Mouse (Mus musculus) heart, embryonic 15.5 days (tissue): ENCODE results near the gene Glg1. TPM values are rescaled to one million over a fixed set of nuclear protein-coding genes. Genes with fewer than 3 reads are reported as not detected.
"Not testable (repeated sequence)": the region's sequence is repeated elsewhere in the genome, so short reads cannot be mapped to it uniquely, and the experiment has no call there.

Experiments
- ATAC-seq: fragments of 200-750 bp; cut with Nextera tagmentation; replicated peaks from 2 replicates; pipeline ENCODE4 v1.8.0; 2017; ENCODE audit warnings: low read depth, moderate TSS enrichment; ENCODE audit not compliant: insufficient number of reproducible peaks, insufficient read depth, low FRiP score
- H3K27ac ChIP-seq: fragments of 300-500 bp; sonication (generic); 2 replicates; pipeline ENCODE4 v1.5.1; 2015; ENCODE audit warnings: mild to moderate bottlenecking, inconsistent platforms
- H3K27me3 ChIP-seq: fragments of 300-500 bp; sonication (generic); 2 replicates; pipeline ENCODE4 v1.6.1; 2015; ENCODE audit warnings: inconsistent platforms
- H3K36me3 ChIP-seq: fragments of 300-500 bp; sonication (generic); 2 replicates; pipeline ENCODE4 v1.6.1; 2015; ENCODE audit warnings: mild to moderate bottlenecking, inconsistent platforms
- H3K4me1 ChIP-seq: fragments of 300-500 bp; sonication (generic); replicated peaks from 2 replicates; pipeline ENCODE4 v1.6.1; 2015; ENCODE audit warnings: inconsistent platforms
- H3K4me2 ChIP-seq: fragments of 300-500 bp; sonication (generic); 2 replicates; pipeline ENCODE4 v1.6.1; 2015; ENCODE audit warnings: inconsistent platforms, mild to moderate bottlenecking, moderate library complexity
- H3K4me3 ChIP-seq: fragments of 300-500 bp; sonication (generic); 2 replicates; pipeline ENCODE4 v1.5.1; 2015; ENCODE audit warnings: mild to moderate bottlenecking, inconsistent platforms
- H3K9ac ChIP-seq: fragments of 300-500 bp; sonication (generic); 2 replicates; pipeline ENCODE4 v1.6.1; 2015; ENCODE audit warnings: mild to moderate bottlenecking, inconsistent platforms
- H3K9me3 ChIP-seq: fragments of 300-500 bp; sonication (generic); replicated peaks from 2 replicates; pipeline ENCODE4 v1.6.1; 2016; ENCODE audit warnings: inconsistent platforms
- WGBS: fragments of 180-500 bp; shearing (Covaris S2); methylation state at CpG from one replicate; pipeline ENCODE4 v1.1.7; 2015; ENCODE audit warnings: mixed read lengths; 5-methylcytosine and 5-hydroxymethylcytosine counted together
- polyA plus RNA-seq: library from polyadenylated mRNA; unstranded; fragments of >200 nt; fragmentation: Nextera tagmentation; extraction: Ambion mirVana; gene quantifications from 2 replicates; pipeline ENCODE4 v1.2.1, GENCODE M21; 2015

Glg1 gene
- polyA plus RNA-seq, 1 experiment from 2014 or later = 50.8 TPM

GRCm38 (mm10) chr8:111203341-111203740 is 55.7 kb downstream of the Glg1 start:
- H3K9ac ChIP-seq = no peak overlapping the region

DNA sequence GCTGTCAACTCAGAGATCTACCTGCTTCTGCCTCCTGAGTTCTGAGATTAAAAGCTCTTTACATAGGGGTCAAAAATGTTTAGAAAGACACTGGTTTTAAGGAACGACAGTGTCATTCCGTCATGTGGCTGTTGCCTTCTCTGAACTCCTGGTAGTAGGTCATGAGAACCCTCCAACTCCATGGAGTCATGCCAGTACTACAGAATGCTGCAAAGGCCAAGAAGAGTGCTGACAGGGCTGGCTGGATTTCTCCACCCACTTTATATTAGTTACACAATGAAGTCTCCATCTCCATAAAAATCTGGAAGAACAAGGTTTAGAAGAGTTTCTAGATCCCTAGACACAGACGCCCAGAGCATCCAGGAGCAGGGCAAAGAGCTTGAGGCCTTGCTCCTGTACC is 61.0 kb downstream of the Glg1 start:
- WGBS = 88% methylated on average over 3 of the region's 3 CpGs
- no peaks in the 10 kb centered on the region for H3K9me3 ChIP-seq
- H3K27ac ChIP-seq = no peak overlapping the region
- H3K4me2 ChIP-seq = no peak overlapping the region
- ATAC-seq = no peak
- H3K4me3 ChIP-seq = no peak overlapping the region
- no peak overlapping the region for H3K9ac ChIP-seq
- H3K36me3 ChIP-seq = peaks cover 29% of the 10 kb centered on the region
- H3K4me1 ChIP-seq = no peaks in the 10 kb centered on the region
- H3K27me3 ChIP-seq = no peaks in the 10 kb centered on the region

More at GRCm38 (mm10) chr8:111203341-111203740, 55.7 kb downstream of the Glg1 start:
- no peak for ATAC-seq
- WGBS = 90% methylated on average over 2 of the region's 2 CpGs
- H3K27me3 ChIP-seq = no peaks in the 10 kb centered on the region
- H3K4me1 ChIP-seq = no peaks in the 10 kb centered on the region
- H3K36me3 ChIP-seq = no peaks in the 10 kb centered on the region; the same call in 1 of the 2 replicates
- no peak overlapping the region for H3K4me2 ChIP-seq
- no peaks in the 10 kb centered on the region for H3K9me3 ChIP-seq
- no peak overlapping the region for H3K27ac ChIP-seq
- no peak overlapping the region for H3K4me3 ChIP-seq

GRCm38 (mm10) chr8:111196181-111196580 is 62.8 kb downstream of the Glg1 start:
- H3K36me3 ChIP-seq = peaks cover 37% of the 10 kb centered on the region
- no peaks in the 10 kb centered on the region for H3K4me1 ChIP-seq
- no peak overlapping the region for H3K9ac ChIP-seq
- no peak for ATAC-seq
- H3K4me2 ChIP-seq = no peak overlapping the region
- no peak overlapping the region for H3K4me3 ChIP-seq
- H3K27me3 ChIP-seq = no peaks in the 10 kb centered on the region
- no peaks in the 10 kb centered on the region for H3K9me3 ChIP-seq
- no peak overlapping the region for H3K27ac ChIP-seq

- H3K4me1 ChIP-seq = 0 out of 2 replicates have a peak, but pooled peaks cover 2% of the 10 kb centered on the region
- no peak overlapping the region for H3K4me3 ChIP-seq
- H3K9me3 ChIP-seq = no peaks in the 10 kb centered on the region
- H3K4me2 ChIP-seq = no peak overlapping the region
- no peak for ATAC-seq
- H3K36me3 ChIP-seq = peaks cover 32% of the 10 kb centered on the region
- no peak overlapping the region for H3K27ac ChIP-seq
- no peak overlapping the region for H3K9ac ChIP-seq
- no peaks in the 10 kb centered on the region for H3K27me3 ChIP-seq
- 81% methylated on average over 6 of the region's 6 CpGs for WGBS
Measured at GRCm38 (mm10) chr8:111188594-111189211, 70.3 kb downstream of the Glg1 start.

- Histone ChIP-seq H3K27ac (no peak overlapping the region), H3K4me2 (no peak overlapping the region), H3K9me3 (no peaks in the 10 kb centered on the region), H3K4me3 (no peak overlapping the region), H3K9ac (no peak overlapping the region), H3K36me3 (peaks cover 33% of the 10 kb centered on the region), H3K27me3 (no peaks in the 10 kb centered on the region), H3K4me1 (0 out of 2 replicates have a peak, but pooled peaks cover 2% of the 10 kb centered on the region)
- 93% methylated on average over 7 of the region's 7 CpGs for WGBS
- no peak for ATAC-seq
Measured at GRCm38 (mm10) chr8:111187470-111187869, 71.5 kb downstream of the Glg1 start.

DNA sequence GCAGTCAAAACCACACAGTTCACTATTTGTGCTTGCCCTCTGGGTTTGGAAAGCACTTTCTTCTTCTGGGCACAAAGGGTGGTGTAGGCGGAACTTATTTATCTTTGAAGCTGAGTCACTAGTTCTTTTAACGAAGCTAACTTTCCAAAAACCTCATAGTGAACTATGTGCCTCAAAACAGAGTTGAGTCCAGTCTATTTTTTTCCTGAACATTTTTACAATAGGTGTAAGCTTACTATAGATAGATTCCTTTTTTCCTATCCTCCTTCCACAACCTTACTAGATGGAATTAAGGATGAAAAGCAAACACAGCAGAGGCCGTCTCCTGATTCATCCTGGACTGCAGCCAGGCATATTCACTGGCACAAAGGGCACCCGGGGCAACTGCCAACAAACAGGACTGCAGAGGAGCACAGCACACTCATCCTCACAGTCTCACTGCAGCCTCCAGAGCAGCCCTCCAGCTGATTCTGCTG is 73.5 kb downstream of the Glg1 start:
- WGBS = 54% methylated on average over 4 of the region's 4 CpGs
- H3K9me3 ChIP-seq = no peaks in the 10 kb centered on the region
- no peak overlapping the region for H3K4me3 ChIP-seq
- peaks cover 46% of the 10 kb centered on the region for H3K36me3 ChIP-seq
- H3K9ac ChIP-seq = no peak overlapping the region
- H3K4me2 ChIP-seq = no peak overlapping the region
- ATAC-seq = no peak
- 0 out of 2 replicates have a peak, but pooled peaks cover 2% of the 10 kb centered on the region for H3K4me1 ChIP-seq
- no peak overlapping the region for H3K27ac ChIP-seq
- no peaks in the 10 kb centered on the region for H3K27me3 ChIP-seq

GRCm38 (mm10) chr8:111171661-111172060 is 87.4 kb downstream of the Glg1 start:
- Histone ChIP-seq H3K4me2 (no peak overlapping the region), H3K36me3 (peaks cover 86% of the 10 kb centered on the region), H3K4me1 (no peaks in the 10 kb centered on the region), H3K9ac (no peak overlapping the region), H3K27me3 (no peaks in the 10 kb centered on the region), H3K9me3 (no peaks in the 10 kb centered on the region), H3K27ac (no peak overlapping the region), H3K4me3 (no peak overlapping the region)
- 86% methylated on average over 5 of the region's 5 CpGs for WGBS
- no peak for ATAC-seq

DNA sequence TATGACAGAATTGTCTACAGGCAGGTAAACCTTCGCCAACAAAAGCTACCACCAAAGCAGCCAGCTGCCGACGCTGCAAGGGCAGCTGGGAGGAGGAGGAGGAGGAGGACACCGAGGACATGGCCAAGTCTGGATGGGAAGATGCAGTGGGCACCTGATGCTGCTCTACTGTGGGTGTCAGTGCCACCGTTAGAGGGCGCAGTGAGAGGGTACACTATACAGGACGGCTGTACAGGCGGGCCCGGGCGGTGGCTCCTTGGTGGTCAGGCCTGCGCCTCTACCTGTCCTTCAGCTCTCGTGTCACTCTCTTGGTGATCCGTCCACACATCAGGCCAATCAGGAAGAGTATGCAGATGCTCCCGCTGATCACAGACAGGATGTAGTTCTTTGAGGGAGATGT is 101.4 kb downstream of the Glg1 start:
- Histone ChIP-seq H3K27me3 (no peaks in the 10 kb centered on the region), H3K9ac (no peak overlapping the region), H3K4me3 (no peak overlapping the region), H3K9me3 (no peaks in the 10 kb centered on the region), H3K4me1 (no peaks in the 10 kb centered on the region), H3K4me2 (no peak overlapping the region), H3K36me3 (peaks cover 94% of the 10 kb centered on the region), H3K27ac (no peak overlapping the region)
- ATAC-seq = no peak
- WGBS = 48% methylated on average over 14 of the region's 14 CpGs

- Histone ChIP-seq H3K9ac (no peak overlapping the region), H3K9me3 (no peaks in the 10 kb centered on the region), H3K36me3 (peaks cover 82% of the 10 kb centered on the region), H3K4me1 (no peaks in the 10 kb centered on the region), H3K27ac (no peak overlapping the region), H3K4me2 (no peak overlapping the region), H3K27me3 (no peaks in the 10 kb centered on the region), H3K4me3 (no peak overlapping the region)
- ATAC-seq = no peak
- WGBS = 75% methylated on average over 8 of the region's 8 CpGs
Measured at GRCm38 (mm10) chr8:111155721-111156436, 103.1 kb downstream of the Glg1 start.

GRCm38 (mm10) chr8:111145460-111146012 is 113.5 kb downstream of the Glg1 start:
- peak overlapping the region; percentile 86 for H3K4me3 ChIP-seq
- H3K4me2 ChIP-seq = peak overlapping the region; percentile 92
- peak; percentile 92 for ATAC-seq
- not testable (repeated sequence) for H3K4me1 ChIP-seq, H3K36me3 ChIP-seq, H3K9me3 ChIP-seq, H3K27me3 ChIP-seq
- WGBS = under 1% methylated on average over 73 of the region's 74 CpGs
- peak overlapping the region; percentile 90 for H3K9ac ChIP-seq
- H3K27ac ChIP-seq = peak overlapping the region; percentile 75

- H3K27me3 ChIP-seq, H3K9me3 ChIP-seq, H3K4me1 ChIP-seq, H3K36me3 ChIP-seq: not testable (repeated sequence)
- Histone ChIP-seq H3K4me2 (peak overlapping the region; percentile 92), H3K9ac (peak overlapping the region; percentile 75), H3K27ac (peak overlapping the region; percentile 75), H3K4me3 (peak overlapping the region; percentile 86)
- WGBS = under 1% methylated on average over 63 of the region's 63 CpGs
- peak; percentile 73; the same call in 1 of the 2 replicates for ATAC-seq
Measured at GRCm38 (mm10) chr8:111144901-111145459, 114.0 kb downstream of the Glg1 start.
